Mouse (Mus musculus) spleen, adult 2 months (tissue): ENCODE measurements around the gene Pnn. TPM values are rescaled to one million over a fixed set of nuclear protein-coding genes. Genes with fewer than 3 reads are reported as not detected.

ENCODE experiments used
- DNase-seq, 2 experiments: peaks; one replicate each; pipeline versions ENCODE4 v3.0.0 to v3.0.0-alpha.2; 2012 to 2021; ENCODE audit warnings: low spot score in 2 of 2, low read depth in 1 of 2
- H3K27ac ChIP-seq: fragments of 200-500 bp; 2 replicates; pipeline ENCODE4 v1.5.1; 2012; ENCODE audit warnings: low read length, inconsistent platforms; ENCODE audit not compliant: insufficient read depth
- H3K27me3 ChIP-seq: fragments of 200-500 bp; 2 replicates; pipeline ENCODE4 v1.6.1; 2012; ENCODE audit warnings: mild to moderate bottlenecking, moderate library complexity, low read length, inconsistent platforms; ENCODE audit not compliant: control insufficient read depth, insufficient read depth
- H3K36me3 ChIP-seq: fragments of 200-500 bp; 2 replicates; pipeline ENCODE4 v1.6.1; 2012; ENCODE audit warnings: mild to moderate bottlenecking, low read length, inconsistent platforms; ENCODE audit not compliant: control insufficient read depth, insufficient read depth
- H3K4me1 ChIP-seq: fragments of 200-500 bp; 2 replicates; pipeline ENCODE4 v1.6.1; 2011; ENCODE audit warnings: inconsistent platforms; ENCODE audit not compliant: control insufficient read depth, insufficient read depth, insufficient read length
- H3K4me3 ChIP-seq: fragments of 200-500 bp; 2 replicates; pipeline ENCODE4 v1.5.1; 2011; ENCODE audit warnings: mild to moderate bottlenecking, inconsistent platforms; ENCODE audit not compliant: insufficient read depth, insufficient read length; ENCODE audit errors: extremely low read depth
- CTCF ChIP-seq: fragments of 200-500 bp; IDR thresholded peaks from 2 replicates; pipeline ENCODE4 v1.5.1; 2011; ENCODE audit warnings: mild to moderate bottlenecking, inconsistent platforms; ENCODE audit not compliant: insufficient read depth, insufficient read length, insufficient replicate concordance; ENCODE audit errors: extremely low read depth
- POLR2A ChIP-seq: fragments of 200-500 bp; IDR thresholded peaks from 2 replicates; pipeline ENCODE4 v1.6.1; 2011; ENCODE audit warnings: low read depth, low read length, inconsistent platforms
- WGBS: fragments of 180-500 bp; shearing (Covaris S2); methylation state at CpG from one replicate; pipeline ENCODE4 v1.1.7; 2018; 5-methylcytosine and 5-hydroxymethylcytosine counted together
- polyA plus RNA-seq: library from polyadenylated mRNA; depleted of rRNA; stranded (reverse); fragments of >200 nt; gene quantifications from 2 replicates; pipeline ENCODE4 v1.2.3, GENCODE M21; 2012; rRNA removed

Pnn gene
- 15.4 and 16.2 TPM in 2 replicates for polyA plus RNA-seq

DNA sequence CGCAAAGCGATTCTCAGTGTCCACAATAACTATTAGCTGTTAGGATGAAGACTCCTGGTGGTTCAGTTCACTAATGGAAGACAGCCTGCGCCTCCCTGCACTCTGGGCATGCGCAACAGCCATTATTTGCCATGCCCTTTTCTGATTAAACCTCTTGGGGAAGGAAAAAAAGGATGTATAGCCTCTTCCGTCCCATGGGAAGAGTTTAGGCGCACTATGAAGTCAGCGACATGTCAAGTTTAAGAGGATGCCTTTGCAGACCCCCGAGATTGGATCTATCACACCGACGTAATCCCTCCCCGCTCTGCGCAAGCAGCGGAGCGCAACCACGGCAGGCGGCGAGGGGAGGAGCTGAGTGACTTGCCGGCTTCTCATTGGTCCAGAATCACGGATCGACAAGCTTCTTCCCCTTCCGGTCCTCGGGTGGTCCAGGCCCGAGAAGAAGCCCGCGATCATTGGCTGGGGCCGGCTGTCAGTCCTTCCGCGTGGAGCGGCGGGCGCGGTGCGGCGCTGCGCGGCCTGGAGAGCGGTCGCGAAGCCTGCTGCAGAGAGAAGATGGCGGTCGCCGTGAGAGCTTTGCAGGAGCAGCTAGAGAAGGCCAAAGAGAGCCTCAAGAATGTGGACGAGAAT is at the start of gene Pnn:
Gene Pnn, plus strand, starts transcription at position 437 of the 630 bp plus-strand sequence.
- TF ChIP-seq POLR2A (peak; percentile 80), CTCF (no peak)
- Histone ChIP-seq H3K27me3 (no peaks in the 10 kb centered on the region), H3K4me3 (peak within 1 kb of the TSS; percentile 86), H3K4me1 (peaks cover 2% of the 10 kb centered on the region; the same call in 1 of the 2 replicates), H3K36me3 (peaks cover 24% of the 10 kb centered on the region), H3K27ac (peak within 1 kb of the TSS; percentile 88)
- peak; percentile 92 to 95 for DNase-seq
- 1% methylated on average over 42 of the region's 43 CpGs for WGBS

DNA sequence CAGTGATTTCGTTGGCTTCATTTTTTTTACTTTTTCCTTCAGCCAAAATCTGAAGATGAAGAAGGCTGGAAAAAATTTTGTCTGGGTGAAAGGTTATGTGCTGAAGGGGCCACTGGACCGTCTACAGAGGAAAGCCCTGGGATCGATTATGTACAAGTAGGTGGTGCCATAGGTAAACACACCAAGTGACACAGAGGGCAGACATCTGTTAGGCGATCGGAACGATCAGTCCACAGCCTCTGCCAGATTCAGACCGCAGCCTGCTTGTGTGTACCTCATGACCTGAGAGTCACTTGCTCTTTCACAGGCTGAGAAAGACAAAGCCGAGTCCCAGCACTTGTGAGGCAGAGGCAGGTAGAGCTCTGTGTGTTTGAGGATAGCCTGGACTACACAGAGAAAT is 48.7 kb upstream of the Pnn start:
- Histone ChIP-seq H3K27me3 (no peaks in the 10 kb centered on the region), H3K4me3 (no peak overlapping the region), H3K4me1 (no peaks in the 10 kb centered on the region), H3K27ac (no peak overlapping the region), H3K36me3 (peaks cover 17% of the 10 kb centered on the region)
- 96% methylated on average over 8 of the region's 8 CpGs for WGBS
- TF ChIP-seq CTCF (no peak), POLR2A (no peak)
- DNase-seq = no peak

GRCm38 (mm10) chr12:59019891-59020290 is 46.8 kb upstream of the Pnn start:
- Histone ChIP-seq H3K4me1 (no peaks in the 10 kb centered on the region), H3K27ac (no peak overlapping the region), H3K4me3 (no peak overlapping the region), H3K27me3 (no peaks in the 10 kb centered on the region), H3K36me3 (peaks cover 21% of the 10 kb centered on the region)
- TF ChIP-seq POLR2A = no peak
- no peak for TF ChIP-seq CTCF
- no peak for DNase-seq
- 90% methylated on average over 2 of the region's 2 CpGs for WGBS

- H3K4me1 ChIP-seq = no peaks in the 10 kb centered on the region
- H3K27ac ChIP-seq = no peak overlapping the region
- TF ChIP-seq POLR2A = no peak
- TF ChIP-seq CTCF = no peak
- no peak for DNase-seq
- peaks cover 22% of the 10 kb centered on the region for H3K36me3 ChIP-seq
- H3K27me3 ChIP-seq = no peaks in the 10 kb centered on the region
- WGBS = 44% methylated on average over 4 of the region's 4 CpGs
- no peak overlapping the region for H3K4me3 ChIP-seq
These were observed 45.4 kb upstream of the Pnn start for GRCm38 (mm10) chr12:59021306-59021705.

- peak in 1 of 2 experiments; percentile 16 for DNase-seq
- WGBS = 68% methylated on average over 5 of the region's 5 CpGs
These were observed 34.6 kb upstream of the Pnn start for GRCm38 (mm10) chr12:59032101-59032500.

GRCm38 (mm10) chr12:59039162-59039970 is 27.3 kb upstream of the Pnn start:
- Histone ChIP-seq H3K27me3 (no peaks in the 10 kb centered on the region), H3K36me3 (peaks cover 8% of the 10 kb centered on the region), H3K4me1 (no peaks in the 10 kb centered on the region; the same call in 1 of the 2 replicates), H3K4me3 (no peak overlapping the region), H3K27ac (peak overlapping the region; percentile 81; the same call in 1 of the 2 replicates)
- DNase-seq = no peak
- WGBS = 90% methylated on average over 10 of the region's 10 CpGs
- TF ChIP-seq CTCF = no peak
- TF ChIP-seq POLR2A = no peak

More at GRCm38 (mm10) chr12:59032101-59032500, 34.6 kb upstream of the Pnn start:
- Histone ChIP-seq H3K36me3 (peaks cover 4% of the 10 kb centered on the region; the same call in 1 of the 2 replicates), H3K27ac (no peak overlapping the region), H3K27me3 (no peaks in the 10 kb centered on the region), H3K4me1 (no peaks in the 10 kb centered on the region), H3K4me3 (no peak overlapping the region)
- TF ChIP-seq POLR2A = no peak
